Mouse (Mus musculus) thymus, postnatal 25 days (tissue): Measurements from ENCODE around the gene Xpnpep2.

Source experiments
- DNase-seq: peaks from one replicate; pipeline ENCODE4 v3.0.0; 2022

The Xpnpep2 gene

DNA sequence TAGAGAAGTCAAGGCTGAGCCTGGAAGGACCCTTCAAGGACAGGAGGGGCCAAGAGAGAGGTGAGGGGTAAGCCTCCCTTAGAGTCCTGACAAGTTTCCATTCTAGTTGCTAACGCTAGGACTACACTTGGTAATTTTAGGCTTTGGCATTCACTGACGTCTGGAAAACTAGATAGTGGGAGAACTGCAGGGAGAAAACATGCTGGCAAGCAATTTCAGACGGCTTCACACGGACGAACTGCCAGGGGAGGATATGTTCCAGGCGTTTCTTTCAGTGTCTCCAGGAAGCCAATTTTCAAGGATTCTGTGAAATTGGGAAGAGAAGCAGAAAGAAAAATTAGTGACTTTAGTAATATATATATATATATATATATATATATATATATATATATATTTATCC is 73.3 kb downstream of the Xpnpep2 start:
- no peak for DNase-seq

DNA sequence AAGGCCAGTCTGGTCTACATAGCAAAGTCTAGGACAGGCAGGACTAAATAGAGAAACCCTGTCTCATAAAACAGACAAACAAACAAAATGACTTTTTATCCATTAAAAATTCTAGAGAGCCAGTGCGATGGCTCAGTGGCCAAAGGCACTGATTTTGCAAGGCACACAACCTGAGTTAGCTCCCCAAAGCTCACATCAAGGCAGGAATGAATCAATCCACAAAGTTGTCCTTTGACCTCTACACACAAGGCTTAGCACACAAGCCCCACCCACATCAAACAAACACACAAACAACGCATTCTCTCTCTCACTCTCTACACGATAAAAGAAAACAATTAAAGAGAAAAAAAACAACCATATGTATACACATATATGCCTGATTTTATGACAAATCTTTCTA is 76.2 kb downstream of the Xpnpep2 start:
- DNase-seq: no peak
